Mouse (Mus musculus) heart, postnatal 14 days (tissue): ENCODE data around the gene Nrxn3. TPM values are rescaled to one million over a fixed set of nuclear protein-coding genes. Genes with fewer than 3 reads are reported as not detected.

Experiments used
- DNase-seq, 2 experiments: peaks; one replicate each; pipeline ENCODE4 v3.0.0; 2021 to 2022
- intact Hi-C: fragments of 180-260 bp; cut with DNase I; formaldehyde crosslinking; loops from one replicate; pipeline ENCODE4 v1.15.1; 2025
- total RNA-seq, 2 experiments: library from RNA; stranded (reverse); gene quantifications; 2 replicates each; pipeline ENCODE4 v1.2.3; 2021

The Nrxn3 gene
- total RNA-seq, 2 experiments from 2014 or later, result 0.41 to 0.60 TPM

DNA sequence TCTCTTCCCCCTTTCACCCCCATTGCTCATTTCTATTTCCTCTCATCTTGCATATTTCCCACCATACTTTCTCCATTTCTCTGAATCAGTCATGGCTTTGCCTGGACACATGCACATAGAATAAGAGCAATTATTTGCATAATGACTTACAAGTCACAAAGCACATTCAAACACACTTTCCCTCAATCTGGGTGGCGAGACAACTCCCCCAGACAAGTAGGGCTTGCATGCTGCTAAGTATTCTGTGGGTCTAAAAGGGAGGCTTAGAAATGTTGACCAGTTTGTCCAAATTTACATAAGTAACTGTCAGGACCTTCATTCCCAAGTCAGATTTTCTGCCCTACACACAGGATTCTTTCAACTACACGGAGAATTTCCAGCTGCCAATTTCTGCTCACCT lies 426.8 kb downstream of the Nrxn3 start:
- no peak for DNase-seq
- intact Hi-C loops, result no loop called here

- intact Hi-C loops, result no loop called here
- DNase-seq, result no peak
These were observed 433.5 kb downstream of the Nrxn3 start for GRCm38 (mm10) chr12:89156086-89156757.

DNA sequence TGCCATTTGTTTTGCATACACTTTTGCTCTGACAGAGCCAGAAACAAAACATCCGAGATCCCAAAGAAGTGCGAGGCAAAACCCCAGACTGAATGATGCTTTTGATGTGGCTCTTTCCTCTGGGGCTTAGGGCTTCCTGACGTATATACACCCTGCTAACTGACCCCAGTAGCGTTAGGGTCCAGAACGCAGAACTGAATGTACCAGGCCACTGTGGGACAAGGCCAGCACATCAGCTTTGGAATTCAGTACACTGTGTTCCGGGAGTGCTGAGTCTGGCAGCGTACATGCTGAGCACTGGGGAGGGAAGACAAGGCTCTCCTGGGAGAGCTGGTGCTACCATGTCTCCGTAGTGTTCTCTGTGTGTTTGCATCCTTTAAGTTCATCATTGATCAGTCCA lies 436.7 kb downstream of the Nrxn3 start:
- intact Hi-C loops, result no loop called here

DNA sequence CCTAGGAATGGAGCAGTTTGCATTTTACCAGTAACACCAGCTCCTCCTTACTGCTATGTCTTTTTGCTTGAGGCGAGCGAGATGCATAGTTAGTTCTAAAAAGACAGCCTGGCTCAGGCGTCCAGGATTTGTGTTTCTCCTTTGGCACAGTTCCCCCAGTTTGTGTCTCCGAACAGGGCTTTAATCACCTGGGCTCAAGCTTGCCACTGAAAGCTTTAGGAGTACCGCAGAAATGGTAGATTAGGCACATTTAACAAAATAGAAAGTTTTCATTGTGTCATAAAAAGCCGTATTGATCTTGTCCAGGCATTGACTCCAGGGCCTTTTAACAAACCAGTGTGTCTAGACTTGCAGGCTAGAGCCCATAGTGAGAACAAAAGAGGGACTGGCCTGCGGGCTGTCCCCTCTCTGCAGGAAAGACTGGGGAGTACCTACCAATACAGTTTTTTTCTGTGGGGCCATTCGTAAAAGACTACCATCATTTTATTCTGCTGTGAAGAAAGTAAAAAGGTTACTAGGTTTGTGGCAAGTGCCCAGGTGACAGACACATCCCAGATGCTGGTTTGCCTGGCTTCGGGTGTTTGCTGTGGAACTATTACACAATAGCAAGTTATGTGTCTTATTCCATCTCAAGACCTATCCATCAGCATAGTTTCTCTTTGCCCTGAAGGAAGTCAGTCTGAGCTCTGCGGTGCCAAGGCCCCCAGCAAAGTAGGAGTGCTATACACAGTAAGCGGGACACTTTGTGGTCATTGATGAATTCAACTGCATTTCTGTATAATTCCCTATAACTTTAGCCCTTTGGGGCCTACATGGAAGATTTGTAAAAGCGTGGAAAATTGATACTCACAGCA lies 451.9 kb downstream of the Nrxn3 start:
- no peak for DNase-seq
- intact Hi-C loops, result no loop called here

More for the DNA sequence above, 436.7 kb downstream of the Nrxn3 start:
- no peak for DNase-seq

GRCm38 (mm10) chr12:89179970-89180666 lies 457.4 kb downstream of the Nrxn3 start:
- intact Hi-C loops, result no loop called here
- DNase-seq, result no peak

DNA sequence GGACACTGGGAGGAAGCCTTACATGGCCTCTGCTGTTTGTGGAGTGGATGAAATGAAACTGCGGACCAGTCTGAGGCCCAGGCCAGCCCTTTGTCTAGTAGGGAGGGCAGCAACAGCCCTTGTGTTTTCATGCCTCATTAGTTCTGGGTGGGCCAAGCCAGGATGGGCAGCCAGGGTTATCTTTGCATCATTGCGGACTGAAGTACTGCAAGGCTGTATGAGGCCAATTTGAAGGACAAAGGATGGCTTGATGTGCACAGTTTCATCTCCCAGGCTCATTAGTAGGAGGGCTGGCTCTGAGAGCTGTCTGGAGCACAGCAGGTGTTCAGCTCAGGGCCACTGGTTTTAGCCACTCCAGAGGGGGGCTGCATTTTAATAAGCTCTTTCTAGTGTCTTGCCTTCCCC lies 458.5 kb downstream of the Nrxn3 start:
- intact Hi-C loops, result no loop called here
- DNase-seq, result no peak

DNA sequence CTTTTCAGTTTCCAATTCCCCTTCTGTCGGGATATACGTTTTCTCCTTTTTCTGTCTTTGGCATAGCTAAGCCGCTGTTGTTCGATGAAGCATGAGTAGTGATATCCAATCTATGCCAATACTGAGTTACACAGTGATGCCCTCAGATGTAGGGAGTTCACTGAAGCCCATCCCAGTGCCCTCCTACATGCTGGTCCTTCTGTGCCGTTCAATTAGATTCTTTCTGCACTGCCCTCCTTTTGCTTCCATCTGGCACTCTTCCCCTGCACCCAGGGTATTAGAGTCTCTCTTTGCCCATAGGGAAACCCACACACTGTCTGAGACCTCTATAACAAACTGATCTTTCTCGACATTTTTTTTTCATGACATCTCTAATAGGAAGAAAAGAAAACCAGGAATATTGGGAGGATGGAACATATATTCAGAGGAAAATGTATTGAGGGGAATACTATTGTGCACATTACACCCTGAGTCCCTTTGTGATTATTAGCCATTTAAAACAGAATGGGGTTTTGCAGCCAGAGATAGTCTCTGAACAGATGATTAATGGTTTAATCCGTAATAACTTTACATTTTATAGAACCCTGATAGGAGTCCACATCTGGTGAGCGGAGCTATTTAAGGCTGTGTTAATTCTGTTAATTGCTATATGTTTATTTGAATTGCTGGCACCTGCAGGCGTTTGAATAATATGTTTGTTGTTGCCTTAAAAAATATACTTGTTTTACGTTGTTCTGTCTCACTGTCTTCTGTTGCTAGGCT lies 476.3 kb downstream of the Nrxn3 start:
- intact Hi-C loops, result no loop called here
- DNase-seq, result no peak

GRCm38 (mm10) chr12:89211608-89212007 lies 488.9 kb downstream of the Nrxn3 start:
- intact Hi-C loops, result no loop called here

GRCm38 (mm10) chr12:89239826-89240225 lies 517.1 kb downstream of the Nrxn3 start:
- intact Hi-C loops, result no loop called here
- DNase-seq, result no peak

More at GRCm38 (mm10) chr12:89211608-89212007, 488.9 kb downstream of the Nrxn3 start:
- DNase-seq, result no peak

- no peak for DNase-seq
- intact Hi-C loops, result no loop called here
These were observed 518.9 kb downstream of the Nrxn3 start for GRCm38 (mm10) chr12:89241554-89241953.

DNA sequence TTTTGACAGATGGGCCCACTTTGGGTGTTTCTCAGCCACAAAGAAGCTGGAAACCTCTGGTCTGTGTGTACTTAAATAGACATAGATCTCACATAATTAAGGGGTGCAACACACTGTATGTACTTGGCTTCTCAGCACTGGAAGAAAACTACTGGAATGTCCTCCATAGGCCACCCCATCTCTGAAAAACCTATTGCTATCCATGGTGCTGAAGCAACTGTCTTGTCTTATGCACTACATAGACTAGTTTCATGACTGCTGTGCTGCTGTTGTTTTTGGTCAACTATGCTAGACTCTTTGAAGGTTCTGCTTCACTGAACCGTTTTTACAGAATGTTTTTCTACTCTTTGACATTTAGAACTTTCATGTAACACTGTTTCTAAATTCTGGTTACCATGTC lies 519.8 kb downstream of the Nrxn3 start:
- no peak for DNase-seq
- intact Hi-C loops, result no loop called here

DNA sequence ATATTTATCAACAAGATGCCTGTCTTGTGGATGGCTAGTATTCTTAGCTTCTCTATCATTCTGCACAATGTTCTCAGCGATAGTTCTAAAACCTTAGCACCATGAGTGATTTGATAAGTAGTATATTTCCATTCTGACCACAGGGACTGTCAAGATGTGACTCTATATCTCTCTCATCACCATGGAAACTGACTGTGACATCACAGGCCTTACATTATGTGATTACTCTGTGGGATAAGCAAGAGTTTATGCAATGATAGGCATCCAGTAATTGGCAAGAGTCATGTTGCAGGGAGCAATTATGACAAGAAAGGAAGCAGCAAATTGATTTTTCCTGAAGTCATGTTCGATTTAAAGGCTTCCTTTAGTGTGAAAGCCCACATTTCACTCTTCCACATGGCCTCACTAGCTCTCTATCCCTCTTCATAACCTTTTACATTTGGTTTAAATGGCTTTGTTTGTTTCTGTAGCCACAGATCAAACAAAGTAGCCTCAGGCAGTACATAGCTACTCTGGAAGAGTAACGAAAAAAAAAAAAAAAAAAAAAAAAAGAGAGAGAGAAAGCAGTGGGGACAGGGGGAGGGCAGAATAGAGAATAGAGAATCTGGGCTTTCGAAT lies 532.7 kb downstream of the Nrxn3 start:
- no peak for DNase-seq
- intact Hi-C loops, result no loop called here

- no peak for DNase-seq
- intact Hi-C loops, result no loop called here
These were observed 536.2 kb downstream of the Nrxn3 start for GRCm38 (mm10) chr12:89258879-89259278.

DNA sequence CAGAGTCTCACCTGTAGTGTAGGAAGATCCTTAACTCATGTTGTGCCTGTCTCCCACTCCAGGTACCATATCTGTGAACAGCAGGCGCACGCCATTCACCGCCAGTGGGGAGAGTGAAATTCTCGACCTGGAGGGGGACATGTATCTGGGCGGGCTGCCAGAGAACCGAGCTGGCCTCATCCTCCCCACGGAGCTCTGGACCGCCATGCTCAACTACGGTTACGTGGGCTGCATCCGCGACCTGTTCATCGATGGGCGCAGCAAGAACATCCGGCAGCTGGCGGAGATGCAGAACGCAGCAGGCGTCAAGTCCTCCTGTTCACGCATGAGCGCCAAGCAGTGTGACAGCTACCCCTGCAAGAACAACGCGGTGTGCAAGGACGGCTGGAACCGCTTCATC lies 537.4 kb downstream of the Nrxn3 start:
- DNase-seq, result no peak
- intact Hi-C loops, result no loop called here

DNA sequence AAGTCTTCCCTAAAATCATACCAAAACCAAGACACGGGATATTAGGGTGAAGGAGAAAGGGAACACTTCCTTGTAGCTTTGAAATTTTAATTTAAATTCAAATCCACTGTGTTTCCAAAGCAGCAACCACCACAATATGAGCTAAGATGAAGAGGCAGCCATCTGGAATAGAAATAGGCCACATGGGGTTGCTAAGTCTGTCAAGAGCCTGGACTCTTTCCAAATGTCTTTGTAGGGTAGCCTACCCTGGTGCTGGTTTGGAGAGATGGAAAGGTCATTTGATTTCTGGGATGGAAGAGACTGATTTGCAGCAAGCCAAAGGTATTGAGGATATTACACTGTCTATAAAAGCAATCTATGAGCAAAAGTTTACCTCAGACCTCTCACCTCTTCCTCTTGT lies 539.6 kb downstream of the Nrxn3 start:
- intact Hi-C loops, result no loop called here

GRCm38 (mm10) chr12:89282362-89283343 lies 560.0 kb downstream of the Nrxn3 start:
- DNase-seq, result no peak
- intact Hi-C loops, result no loop called here

More for the DNA sequence above, 539.6 kb downstream of the Nrxn3 start:
- no peak for DNase-seq

DNA sequence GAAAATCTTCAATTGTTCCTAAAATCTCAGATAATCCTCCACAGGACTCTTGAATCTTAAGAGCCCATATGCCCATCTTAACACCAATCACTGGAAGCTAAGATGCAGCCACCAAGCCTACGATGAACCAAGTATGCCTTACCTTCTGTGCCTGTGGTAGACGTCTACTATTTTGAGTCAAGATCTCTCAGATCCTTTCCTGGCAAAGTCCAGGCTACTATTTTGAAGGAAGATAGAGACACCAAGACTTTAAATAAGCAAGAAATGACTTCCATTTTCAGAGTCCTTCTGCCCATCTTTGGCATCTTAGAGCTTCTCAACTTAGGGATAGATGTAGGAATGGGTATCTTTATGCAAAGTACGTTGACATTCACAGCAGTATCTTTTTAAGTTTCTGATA lies 561.7 kb downstream of the Nrxn3 start:
- intact Hi-C loops, result no loop called here
- DNase-seq, result no peak

- intact Hi-C loops, result no loop called here
- DNase-seq, result no peak
These were observed 564.4 kb downstream of the Nrxn3 start for GRCm38 (mm10) chr12:89287037-89287436.
